Mouse (Mus musculus): ENCODE results near the gene Ubtd2.

Ubtd2 gene

DNA sequence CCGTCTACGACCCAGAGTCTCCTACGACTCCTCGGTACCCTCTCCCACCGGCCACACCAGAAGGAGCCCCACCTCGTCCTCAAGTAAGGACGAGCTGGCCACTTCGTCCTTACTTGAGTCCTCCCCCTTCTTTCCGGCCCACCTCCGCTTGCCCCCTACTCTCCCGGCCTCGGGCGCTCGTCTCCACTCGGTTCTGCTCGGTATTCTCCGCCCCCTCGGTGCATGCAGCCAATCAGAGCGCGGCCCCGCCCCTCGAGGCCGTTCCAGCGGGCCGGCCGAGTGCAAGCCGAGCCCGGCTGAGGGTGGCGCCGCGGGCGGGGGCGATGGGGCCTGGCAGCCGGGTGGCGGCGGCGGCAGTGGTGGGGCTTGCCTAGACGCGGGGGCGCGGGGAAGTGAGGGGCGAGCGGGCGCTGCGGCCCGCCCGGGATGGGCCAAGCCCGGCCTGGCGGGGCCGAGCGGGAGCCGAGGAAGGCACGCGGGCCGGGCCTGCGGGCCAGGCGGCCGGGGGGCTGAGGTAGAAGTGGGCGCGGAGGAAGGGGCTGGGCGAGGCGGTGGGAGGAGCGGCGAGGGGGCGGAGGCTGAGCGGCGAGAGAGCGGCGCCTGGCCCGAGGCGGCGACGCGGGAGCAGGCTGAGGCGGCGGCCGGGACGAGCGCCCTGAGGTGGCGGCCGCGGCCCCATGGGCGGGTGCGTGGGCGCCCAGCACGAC is at the start of gene Ubtd2:
Gene Ubtd2 (plus strand): TSS at position 571 of the 707 bp plus-strand sequence.
- DNase-seq: peak; percentile 97

DNA sequence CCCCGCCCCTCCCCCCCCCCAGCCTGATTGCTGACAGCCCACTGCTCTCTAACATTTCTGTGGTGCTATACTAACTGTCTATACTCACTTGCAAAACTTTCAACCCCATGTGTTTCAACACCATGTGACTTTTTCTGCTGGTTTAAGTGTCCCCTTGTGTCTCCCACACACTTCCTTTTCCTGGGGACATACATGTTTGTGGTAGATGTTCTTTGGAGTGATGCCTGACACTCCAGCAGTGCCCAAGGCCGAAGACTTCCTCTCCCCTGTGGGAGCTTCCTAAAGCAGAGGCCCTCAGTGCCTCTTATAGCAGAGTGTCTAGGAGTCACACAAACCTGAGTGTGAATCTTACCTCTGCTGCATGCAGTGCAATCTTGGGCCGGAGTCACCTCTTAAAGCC is 47.3 kb upstream of the Ubtd2 start:
- DNase-seq: peak in 1 of 2 experiments; percentile 25

DNA sequence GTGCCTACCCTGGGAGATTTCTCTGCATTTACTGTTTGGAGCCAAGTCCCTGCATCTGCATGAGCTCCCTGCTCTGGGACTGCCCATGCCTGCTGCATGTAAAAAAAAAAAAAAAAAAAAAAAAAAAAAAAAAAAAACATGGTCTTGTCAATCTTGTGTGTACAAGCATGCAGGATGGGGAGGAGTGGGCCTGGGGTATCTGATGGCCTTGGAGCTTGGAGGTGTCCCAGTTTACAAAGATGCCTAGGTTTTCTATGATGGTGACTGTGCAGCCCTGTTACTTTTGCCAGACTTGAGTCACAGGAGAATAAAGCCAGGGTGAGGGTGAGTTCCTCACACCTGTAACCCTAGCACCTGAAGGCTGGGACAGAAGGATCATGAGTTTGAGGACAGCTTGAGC is 46.1 kb upstream of the Ubtd2 start:
- DNase-seq: no peak

DNA sequence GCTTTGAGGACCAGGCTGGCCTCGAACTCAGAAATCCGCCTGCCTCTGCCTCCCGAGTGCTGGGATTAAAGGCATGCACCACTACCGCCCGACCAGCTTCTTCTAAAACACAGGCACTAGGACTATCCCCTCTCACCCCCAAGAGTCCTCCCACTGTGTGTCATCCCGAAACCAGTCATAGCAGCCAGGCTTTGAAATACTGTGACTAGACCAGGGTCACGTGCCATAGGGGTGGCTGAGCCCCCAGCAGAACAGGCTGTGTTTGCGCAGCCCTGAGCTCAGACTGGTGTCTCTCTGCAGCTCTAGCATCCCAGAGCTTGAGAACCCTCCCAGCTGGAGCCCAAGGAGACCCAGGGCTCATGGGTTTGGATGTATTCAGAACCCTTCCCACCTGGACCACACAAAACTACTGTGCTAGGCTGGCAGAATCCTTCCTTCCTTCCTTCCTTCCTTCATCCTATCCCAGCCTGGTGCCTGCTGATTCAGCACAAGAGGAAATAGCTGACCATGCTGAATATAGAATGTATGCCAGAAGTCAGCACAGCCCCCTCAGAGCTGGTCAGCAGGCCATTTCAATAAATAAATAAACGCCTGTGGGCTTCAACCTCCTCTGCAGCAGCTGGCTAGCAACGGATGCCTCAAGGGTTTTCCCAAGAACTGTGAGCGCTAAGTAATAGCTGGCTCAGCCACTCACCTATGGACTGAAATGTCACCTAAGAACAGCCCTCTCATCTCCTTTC is 45.2 kb upstream of the Ubtd2 start:
- DNase-seq: no peak

DNA sequence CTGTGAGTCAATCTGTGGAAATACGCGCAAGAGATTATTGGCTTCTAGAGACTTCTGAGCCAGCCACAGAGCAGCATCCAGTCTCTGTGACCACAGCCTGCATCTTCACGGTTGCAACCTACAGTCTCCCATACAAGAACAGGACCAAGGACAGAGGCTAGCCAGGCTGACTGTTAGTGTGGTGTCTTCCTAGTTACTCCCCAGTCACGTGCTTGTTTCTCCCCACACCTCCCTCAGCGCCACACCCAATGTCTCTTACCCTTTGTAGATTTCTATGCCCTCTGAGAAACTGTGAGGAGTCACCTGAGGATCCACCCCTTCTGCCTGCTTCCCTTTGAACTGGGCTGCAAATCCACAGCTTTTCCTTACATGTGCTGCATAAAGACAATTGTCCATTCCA is 35.2 kb upstream of the Ubtd2 start:
- no peak for DNase-seq

DNA sequence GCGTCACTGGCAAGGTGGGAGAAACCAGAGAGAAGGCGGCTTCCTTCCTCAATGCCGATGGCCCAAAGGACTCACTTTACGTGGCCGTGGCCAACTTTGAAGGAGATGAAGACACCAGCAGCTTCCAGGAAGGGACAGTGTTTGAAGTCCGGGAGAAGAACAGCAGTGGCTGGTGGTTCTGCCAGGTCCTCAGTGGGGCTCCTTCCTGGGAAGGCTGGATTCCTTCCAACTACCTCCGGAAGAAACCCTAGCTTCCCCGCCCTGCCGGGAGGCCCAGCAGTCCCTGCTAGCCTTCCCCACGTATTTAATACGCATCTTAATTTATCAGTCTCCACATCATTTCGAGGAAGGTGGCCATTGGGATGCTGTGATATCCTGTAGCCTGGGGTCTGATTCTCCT is 31.9 kb upstream of the Ubtd2 start:
- no peak for DNase-seq

DNA sequence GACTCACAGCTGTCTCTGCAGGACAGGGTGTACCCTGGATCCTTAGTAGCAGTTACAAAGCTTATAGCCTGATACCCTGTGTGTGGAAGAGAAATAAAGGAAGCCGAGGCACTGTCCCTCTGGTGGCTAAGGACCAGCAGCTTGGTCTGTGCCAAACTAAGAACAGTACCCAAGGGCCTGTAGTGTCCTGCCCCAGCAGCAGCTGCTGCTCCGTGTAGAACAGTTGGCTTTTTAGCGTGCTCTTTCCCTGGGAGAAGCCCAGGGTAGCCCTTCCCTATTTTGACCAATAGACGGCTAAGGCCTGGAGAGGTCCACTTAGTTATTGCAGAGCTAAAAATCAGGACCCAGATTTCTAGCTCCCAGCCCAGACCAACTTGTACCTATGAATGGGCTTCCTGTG is 30.6 kb upstream of the Ubtd2 start:
- DNase-seq: no peak

DNA sequence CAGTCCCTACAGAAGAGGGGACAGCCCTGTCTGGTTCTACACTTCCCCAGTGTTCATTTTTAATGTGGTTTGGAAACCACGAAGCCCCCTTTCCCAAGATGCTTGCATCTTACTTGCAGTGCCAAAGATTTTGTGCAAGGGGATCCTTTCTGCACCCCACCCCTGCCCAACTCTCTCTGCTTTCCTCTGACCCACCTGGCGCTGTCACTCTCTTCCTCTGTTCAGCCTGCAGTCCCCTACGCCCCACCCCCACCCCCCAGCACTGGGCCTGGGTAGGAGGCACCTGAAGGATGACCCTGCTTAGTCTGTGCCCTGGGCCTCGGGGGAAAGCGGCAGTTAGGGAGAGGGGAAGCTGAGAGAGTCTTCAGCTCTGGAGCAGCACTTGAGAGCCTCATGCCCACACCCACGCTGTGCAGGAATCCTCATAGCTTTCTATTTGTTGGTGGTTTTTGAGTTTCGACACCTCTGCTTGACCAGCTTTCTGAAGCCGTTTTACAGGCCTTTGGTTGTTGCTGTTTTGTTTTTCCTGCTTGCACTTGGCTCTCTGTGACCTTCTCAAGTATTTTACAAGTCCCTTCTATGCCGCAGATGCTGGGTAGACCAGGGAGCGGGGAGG is 30.0 kb upstream of the Ubtd2 start:
- peak in 1 of 2 experiments; percentile 45 for DNase-seq

DNA sequence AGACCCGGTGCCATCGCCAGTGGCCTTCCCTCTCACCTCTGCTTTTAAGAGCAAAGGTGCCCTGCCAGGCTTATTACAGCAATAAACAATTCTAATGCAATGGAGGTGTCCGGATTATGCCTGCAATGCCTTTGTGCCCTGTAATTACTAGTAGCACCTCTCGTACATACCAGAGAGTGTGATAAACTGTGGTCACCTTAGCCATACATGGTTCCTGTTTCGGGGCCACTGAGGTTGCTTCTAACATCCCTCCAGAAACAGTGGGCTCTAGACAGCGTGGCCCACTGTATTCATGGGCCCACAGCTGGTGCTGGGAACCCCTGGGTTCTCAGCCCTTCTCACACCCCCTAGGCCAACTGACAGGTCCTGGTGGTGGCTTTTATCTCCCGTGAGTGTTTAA is 27.6 kb upstream of the Ubtd2 start:
- no peak for DNase-seq

DNA sequence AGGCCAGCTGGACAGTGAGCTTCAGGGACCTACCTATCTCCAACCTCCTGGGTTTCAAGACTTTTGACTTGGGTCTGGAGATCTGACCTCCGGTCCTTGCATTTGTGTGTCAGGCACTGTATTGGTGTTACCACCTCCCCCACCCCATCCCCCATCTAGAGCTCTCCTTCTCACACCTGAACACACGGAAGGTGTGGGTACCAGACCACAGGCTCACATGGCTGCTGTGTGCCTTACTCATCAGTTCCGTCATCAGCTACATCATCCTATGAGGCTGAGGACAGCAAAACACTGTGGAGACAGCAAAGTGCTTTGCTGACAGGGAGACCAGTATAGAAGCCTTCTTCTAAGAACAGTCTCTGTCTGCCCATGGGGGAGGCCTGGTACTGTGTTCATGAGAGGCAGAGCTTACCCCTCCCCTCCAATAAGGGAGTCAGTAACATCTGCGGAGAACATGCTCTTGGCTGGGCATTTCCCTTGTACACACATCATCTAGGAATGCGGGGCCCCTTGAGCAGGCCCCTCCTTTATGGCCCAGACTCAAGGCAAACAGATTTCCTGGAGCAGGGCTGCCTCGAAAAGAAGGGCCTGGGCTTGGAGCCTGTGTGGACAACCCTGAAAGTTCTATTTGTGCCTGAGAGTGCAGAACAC is 19.6 kb upstream of the Ubtd2 start:
- peak; percentile 71 to 81 for DNase-seq

DNA sequence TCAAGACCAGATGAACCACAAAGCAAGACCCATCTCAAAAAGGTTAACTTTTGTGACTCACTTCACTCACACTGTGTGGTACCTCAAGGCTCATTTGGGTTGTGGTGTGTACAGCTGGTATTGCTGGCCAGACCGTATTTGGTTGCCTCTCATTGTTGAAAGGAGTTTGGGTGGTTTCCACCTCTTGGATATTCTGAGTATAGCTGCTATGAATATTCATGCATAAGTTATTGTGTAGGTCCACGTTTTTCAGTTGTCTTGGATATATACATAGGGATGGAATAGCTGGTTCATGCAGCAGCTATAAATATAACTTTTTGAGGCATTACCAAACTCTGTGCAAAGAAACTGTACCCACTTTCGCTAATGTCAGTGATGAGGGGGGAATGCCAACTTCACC is 12.6 kb upstream of the Ubtd2 start:
- no peak for DNase-seq

DNA sequence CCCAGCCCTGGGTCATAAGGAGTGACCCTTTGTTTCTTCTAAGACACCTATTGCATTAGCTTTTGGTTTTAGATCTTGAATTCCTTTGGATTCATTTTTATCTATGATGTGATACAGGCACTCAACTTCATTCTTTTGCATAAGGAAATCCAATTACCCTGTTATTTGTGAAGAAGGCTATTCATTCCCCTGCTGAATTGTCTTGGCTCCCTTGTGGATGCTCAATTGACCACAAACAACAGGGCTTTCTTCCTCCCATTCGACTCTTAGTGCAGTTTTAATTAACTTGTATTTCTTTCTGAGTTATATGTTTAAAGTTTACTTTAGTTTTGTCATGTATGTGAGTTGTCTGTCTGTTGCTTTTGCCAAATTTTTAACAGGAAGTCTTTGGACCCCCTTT is 10.9 kb upstream of the Ubtd2 start:
- DNase-seq: no peak

DNA sequence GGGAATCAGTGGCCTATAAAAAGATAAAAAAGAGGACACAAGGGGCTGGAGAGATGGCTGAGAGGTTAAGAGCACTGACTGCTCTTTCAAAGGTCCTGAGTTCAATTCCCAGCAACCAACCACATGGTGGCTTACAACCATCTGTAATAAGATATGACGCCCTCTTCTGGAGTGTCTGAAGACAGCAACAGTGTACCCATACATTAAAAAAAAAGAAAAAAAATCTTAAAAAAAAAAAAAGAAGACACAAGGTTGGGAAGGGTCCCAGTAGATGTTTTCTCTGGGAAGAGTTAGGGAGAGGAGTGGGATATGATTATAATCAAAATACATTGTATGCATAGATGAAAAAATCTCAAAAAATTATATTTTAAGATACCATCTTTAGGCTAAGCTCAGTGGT is 10.0 kb upstream of the Ubtd2 start:
- no peak for DNase-seq

DNA sequence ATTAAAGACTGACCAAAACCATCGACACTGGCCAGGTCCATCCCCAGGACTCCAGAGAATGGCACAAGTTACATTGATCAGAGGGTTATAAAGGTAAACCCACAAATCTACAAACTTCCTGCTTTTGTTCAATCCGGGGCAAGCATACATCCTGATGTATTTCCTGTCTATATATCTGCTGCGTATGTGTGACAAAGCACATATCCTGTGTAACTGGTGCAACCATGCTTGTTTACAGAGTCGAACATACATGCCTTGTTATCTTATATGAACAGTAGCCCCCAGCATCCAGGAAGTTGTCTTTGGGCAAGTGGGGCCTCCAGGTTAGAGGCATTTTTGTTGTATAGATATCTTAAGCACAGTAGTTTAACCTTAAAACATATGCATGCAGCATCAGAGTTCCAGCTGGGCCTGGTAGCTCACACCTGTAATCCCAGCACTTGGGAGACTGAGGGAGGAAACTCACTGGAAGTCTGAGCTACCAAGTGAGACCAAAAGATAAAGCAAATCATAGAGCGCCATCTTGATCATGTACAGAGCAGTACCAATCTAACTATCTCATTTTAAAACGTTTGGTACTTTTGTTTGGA is 9.4 kb upstream of the Ubtd2 start:
- no peak for DNase-seq

DNA sequence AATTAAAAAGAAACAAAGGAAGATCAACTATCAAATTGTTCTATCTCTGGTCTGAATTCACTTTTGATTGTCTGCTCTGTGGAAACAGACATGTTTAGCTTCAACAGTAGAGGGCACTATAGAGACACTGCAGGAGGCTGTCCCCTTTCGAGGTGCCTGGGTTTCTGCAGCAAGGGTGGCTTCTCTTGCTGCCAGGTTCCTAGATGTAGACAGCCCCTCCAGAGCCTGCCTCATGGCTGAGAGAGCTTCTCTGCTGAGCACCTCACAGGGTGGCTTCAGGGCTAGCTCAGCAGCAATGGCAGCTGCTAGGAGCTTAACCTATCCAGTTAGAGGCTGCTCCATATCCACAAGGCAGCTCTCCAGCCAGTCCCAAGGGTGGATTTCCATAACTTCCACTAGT is 5.0 kb upstream of the Ubtd2 start:
- peak; percentile 31 to 53 for DNase-seq

DNA sequence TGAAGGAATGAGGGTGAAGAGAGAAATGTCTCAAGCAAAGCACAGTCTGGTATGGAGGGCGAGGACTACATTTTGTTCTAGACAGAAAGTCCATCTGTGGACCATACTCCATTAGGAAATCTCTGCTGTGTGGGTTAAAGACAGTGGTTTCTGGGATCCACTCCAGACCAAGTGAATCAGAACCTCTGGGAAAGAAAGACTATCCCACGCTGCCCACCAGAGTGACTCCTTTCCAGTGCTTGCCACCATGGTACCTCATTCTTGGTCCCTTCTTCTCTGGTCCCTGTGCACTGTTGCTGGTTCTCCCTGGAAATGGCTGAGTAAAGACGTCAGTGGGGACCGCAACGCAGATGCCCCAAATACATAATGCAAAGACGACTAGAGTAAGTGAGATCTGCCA is 3.9 kb upstream of the Ubtd2 start:
- no peak for DNase-seq

DNA sequence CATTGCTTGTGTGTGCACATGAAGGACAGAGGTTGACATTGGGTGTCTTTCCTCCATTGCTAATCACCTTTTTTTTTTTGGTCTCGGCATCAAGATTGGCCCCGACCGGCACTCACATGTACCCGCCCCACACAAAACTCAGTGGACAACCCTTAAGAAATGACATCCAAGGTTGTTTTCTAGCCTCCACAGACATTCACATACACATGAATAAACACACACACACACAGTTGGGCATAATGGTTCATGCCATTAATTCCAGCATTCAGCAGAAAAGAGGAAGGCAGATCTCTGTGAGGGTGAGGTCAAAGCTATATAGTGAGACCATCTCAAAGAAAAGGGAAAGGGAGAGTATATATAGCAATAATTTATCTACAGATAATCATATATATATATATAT is 2.4 kb upstream of the Ubtd2 start:
- no peak for DNase-seq

DNA sequence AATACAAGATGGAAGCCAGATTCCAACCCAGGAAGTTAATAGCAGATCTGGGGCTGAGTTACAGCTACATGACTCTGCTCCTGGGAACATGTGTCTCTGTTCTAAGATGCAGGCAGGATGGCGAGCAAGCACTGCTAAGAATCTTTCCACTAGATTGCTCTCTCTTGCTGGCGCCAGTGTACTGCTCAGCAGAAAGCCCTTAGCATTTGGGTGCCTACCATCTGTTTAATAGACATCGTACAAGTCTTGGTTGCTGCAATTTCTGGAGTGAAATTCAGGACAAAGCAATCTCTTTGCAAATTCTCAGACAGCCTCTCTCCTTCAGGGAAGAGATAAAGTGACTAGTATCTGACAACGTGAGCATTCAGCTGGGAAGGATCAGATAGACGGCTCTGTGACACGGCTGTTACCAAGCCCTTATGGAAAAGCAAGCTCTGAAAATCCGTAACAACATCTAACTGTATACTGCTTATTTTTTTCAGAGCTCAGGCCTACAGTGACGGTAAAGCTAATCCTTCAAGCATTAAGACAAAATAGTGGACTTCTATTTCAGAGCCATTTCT is 1.7 kb upstream of the Ubtd2 start:
- DNase-seq: no peak

DNA sequence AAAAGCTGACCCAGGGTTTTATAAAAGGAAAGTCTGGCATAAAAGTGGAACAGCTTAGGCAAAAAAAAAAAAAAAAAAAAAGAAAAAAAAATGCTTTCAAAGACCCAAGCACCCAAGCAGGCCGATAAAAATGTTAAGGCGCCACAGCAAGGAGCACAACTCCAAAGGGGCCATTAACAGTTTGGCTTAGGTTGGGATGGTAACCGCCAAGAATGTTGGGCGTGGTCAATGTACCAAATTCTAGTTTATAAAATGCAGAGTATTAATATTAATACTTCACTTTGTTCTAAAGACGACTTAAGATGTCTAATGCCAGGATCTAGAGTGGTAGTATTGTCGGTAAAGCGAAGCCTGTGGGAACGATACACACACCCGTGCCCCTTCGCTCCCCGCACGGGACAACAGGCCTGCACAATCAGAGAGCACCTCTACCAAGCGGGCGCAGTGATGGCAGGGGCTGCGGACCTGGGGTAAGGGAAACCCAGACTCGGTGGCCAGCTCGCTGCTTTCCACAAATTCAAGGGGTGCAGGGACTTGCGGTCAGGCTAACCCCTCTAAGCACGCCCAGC is 855 bp upstream of the Ubtd2 start:
- no peak for DNase-seq

DNA sequence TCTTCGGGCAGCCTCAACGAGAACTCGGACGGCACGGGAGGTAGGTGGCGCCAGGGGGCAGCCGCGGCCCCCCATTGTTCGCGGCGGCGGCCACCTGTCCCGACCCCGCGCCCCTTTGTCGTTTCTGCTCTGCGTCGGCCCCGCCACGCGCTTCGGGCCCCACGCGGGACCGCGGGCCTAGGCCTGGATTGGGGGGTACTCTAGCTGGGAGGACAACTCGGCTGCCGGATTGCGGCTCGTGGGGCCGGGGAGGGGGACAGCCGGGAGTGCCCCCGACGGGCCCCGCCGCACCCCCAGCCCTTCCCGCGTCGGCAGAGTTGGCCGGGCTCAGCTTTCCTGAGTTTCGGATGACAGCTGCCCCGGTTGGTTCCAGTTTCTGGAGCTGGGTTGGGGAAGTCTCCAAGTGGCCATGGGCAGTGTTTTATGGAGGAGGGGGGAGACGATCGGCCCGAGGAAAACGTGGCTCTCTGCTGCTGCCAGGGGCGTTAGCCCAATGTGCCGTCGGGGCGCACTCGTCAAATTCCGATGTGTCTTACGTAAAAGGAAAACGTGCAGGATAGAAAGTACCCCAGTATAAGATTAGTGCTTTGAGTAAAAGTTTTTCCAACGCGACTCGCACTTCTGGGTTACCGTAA is 454 bp downstream of the Ubtd2 start:
- DNase-seq: peak; percentile 52 to 53

DNA sequence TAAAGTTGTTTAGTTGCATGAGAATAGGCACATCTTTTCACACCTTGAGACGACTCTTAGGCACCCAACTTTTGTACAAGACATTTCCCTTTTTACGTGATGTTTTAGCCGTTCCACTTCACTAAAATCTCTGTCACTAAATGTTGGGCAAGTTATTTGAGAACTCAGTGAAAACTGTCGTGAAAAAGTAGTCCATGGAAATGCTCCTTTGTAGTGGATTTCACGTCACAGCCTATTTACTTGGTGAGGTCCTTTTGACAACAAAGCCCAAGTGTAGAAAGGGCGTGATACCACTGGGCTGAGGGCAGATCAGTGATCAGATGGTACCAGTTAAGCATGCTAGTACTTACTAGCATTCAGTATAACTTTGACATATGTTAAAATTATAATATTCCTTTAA is 1.2 kb downstream of the Ubtd2 start:
- DNase-seq: no peak

DNA sequence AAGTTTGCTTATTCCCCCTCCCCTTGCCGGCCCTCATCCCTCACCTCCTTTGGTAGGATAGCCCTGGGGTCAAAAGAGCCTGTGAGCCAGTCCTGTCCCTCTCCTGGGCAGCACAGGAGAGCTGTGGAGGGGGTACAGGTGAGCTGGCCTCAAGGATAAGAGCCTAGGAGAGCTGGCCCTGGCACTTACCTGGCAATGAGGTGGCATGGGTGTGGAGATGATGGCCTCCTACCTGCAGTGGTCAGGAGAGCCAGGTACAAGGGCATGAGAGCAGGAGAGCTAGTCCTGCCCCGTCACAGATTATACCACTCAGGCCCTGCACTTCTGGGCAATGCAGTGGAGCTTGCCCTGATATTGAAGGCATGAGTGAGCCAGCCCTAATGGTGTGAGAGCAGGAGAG is 9.1 kb downstream of the Ubtd2 start:
- peak in 1 of 2 experiments; percentile 6 for DNase-seq
